Mouse (Mus musculus): ENCODE measurements around the gene Adamtsl1.

Adamtsl1 gene

DNA sequence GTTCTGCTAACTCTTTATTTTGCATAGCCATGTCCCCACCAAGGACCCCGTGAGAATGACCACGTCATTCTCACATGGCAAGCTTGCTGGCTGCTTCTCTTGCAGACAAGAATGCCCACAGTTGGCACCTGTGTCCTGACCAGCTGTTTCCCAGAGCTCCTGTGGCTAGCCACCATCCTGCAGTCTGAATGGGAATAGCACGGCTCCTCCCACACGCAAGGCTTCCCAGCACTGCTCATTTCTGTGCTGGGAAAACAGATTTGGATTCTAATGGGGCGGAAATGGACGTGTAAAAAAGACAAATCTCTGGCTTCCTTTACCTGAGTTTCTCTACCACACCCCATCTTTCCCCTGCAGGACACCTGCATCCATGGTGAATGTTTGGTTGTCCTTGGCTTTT lies 531.9 kb downstream of the Adamtsl1 start:
- DNase-seq (ENCODE audit: low spot score in 2 of 2) = no peak

GRCm38 (mm10) chr4:86046881-86047280 lies 532.9 kb downstream of the Adamtsl1 start:
- DNase-seq (ENCODE audit: low spot score in 2 of 2) = no peak

DNA sequence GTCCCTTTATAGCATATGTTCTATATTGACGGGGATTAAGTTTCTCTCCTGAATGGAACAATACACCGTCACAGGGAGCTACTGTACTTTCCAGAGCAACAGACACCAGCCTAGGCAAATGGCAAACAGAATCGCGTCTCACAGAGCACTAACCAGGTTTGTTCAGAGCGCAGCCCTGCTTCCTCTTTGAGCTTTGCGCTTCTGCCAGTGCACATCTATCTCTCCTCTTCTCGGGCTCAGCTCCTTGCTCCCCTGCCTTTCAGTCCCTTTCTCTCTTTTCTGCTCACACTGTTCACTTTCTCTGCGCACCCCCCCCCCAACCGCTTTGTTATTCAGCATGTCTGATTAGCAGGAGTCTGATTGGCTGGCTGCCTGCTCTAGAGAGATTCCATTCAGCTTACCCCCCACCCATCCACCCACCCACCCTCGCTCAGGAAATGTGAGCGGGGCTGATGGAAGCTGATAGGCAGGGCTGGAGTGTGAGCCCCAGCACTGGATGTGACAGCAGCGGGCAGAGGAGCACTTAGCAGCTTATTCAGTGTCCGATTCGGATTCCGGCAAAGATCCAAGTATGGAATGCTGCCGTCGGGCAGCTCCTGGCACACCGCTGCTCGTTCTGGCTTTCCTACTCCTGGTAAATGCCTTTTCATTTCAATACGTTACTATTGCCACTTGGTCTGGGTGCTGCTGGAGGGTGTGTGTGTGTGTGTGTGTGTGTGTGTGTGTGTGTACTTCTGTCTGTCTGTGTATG lies 539.7 kb downstream of the Adamtsl1 start:
- DNase-seq (ENCODE audit: low spot score in 2 of 2) = peak in 1 of 2 experiments; percentile 9

GRCm38 (mm10) chr4:86060614-86061013 lies 546.6 kb downstream of the Adamtsl1 start:
- no peak for DNase-seq (ENCODE audit: low spot score in 2 of 2)

GRCm38 (mm10) chr4:86068376-86068775 lies 554.4 kb downstream of the Adamtsl1 start:
- DNase-seq (ENCODE audit: low spot score in 2 of 2) = no peak

DNA sequence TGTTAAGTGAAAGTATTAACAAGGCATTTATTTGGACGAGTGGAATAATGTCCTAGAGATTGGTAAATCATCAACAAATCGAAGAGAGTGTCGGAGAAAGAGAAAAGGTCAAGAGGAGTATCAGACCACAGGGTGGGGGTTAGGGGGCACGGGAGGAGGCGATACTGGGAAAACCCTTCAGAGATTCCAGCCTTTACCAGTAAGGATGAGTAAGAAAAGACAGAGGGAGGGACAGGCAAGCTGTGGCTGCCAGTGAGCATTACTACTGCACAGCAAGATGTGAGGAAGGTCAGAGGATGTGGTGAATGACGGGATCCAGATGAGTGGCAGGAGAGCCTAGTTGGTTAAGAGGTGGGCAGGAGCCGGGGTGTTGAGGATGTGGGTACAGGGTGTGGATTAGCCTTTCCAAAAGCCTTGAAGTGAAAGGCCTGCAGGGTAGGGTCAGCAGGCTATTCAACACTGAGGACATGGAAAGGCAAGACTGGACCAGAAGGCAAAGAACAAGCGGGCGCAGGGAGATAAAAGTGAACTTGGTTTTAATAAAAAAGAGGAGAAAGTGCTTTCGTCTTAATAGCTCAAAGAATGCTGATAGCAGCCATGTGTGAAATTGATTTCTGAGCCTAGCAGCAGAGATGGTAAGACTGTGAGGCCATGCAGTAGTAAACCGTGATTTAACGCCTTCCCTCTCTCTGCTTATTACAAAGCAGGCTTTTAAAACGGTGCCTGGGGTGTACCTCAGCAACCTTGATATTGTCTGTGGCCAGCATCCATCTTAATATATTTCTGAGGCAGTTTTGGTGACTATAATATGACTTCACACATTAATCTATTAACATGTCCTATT lies 555.1 kb downstream of the Adamtsl1 start:
- no peak for DNase-seq (ENCODE audit: low spot score in 2 of 2)

DNA sequence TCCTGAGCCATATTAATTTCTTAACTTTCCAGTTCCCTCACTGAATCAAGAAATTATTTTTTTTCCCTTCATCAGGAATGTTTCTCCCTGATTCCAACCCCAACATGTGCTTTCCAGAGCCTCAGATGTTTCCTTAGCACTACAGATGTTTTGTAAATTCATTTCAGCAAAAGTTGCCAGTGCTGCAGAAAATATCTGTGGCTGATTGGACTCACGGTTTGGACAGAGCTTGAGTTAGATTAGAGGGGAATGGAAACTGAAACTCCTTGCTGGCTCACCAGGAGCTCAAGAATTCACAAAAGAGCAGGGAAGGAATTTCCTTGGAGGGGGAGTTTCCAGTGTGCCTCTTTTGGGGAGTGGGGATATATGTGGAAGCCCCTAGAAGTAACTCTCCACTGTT lies 560.9 kb downstream of the Adamtsl1 start:
- DNase-seq (ENCODE audit: low spot score in 2 of 2) = no peak

GRCm38 (mm10) chr4:86077355-86077754 lies 563.4 kb downstream of the Adamtsl1 start:
- DNase-seq (ENCODE audit: low spot score in 2 of 2) = no peak

DNA sequence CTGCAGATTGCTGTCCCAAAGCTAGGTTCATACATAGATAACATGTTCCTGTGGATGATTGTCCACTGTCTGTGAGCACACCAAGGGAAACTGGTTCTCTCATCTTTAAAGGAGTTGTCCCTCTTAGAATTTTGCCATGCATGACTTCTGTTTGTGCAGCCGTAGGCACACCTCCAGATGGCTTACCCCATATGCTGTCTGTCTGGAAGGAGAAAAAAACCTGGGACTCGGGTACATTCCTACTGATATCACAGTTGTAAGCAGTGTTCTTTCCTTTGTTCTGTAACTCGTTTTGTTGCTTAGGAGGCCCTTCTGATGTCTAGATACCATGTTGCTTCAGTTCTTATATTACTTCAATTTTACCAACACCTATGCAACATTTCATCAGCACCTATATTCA lies 563.9 kb downstream of the Adamtsl1 start:
- DNase-seq (ENCODE audit: low spot score in 2 of 2) = no peak

GRCm38 (mm10) chr4:86087508-86087907 lies 573.5 kb downstream of the Adamtsl1 start:
- no peak for DNase-seq (ENCODE audit: low spot score in 2 of 2)

DNA sequence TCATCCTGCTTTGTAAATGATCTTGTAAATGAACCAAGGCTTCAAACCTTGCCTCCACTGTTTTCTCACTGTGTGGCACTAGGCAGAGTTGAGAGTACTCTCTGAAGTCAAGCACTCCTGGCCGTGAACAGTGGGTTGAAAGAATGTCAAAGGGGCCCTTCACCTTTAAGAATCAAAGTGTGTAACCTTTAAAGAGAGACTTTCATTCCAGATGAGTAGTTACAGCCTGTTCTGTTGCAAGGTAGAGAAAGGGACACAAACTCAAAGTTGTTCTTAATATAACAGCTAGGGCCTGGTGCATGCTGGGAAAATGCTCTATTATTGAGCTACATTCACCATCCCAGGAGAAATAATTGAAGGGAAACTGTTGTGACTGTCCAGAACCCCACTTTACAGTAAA lies 589.2 kb downstream of the Adamtsl1 start:
- DNase-seq (ENCODE audit: low spot score in 2 of 2) = no peak

- no peak for DNase-seq (ENCODE audit: low spot score in 2 of 2)
Measured at GRCm38 (mm10) chr4:86108325-86108724, 594.4 kb downstream of the Adamtsl1 start.

GRCm38 (mm10) chr4:86119067-86119466 lies 605.1 kb downstream of the Adamtsl1 start:
- no peak for DNase-seq (ENCODE audit: low spot score in 2 of 2)

DNA sequence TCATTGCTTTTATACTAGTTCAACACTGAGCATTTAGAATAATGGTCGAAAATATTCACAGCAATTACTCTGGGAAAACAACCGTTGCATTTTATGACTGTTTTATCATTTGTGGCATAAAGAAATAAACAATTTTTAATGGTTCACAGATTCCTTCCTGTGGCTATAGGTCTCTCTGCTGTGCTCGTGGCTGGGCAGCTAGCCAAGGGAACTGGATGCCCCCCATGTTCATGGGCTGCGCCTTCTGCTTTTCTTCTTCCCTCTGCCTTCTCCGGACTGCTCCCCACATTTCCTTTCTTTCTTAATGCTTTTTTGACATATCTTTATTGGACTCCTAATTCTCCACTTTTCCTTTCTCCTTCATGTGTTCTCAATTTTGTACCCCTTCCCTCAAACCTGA lies 608.5 kb downstream of the Adamtsl1 start:
- no peak for DNase-seq (ENCODE audit: low spot score in 2 of 2)

DNA sequence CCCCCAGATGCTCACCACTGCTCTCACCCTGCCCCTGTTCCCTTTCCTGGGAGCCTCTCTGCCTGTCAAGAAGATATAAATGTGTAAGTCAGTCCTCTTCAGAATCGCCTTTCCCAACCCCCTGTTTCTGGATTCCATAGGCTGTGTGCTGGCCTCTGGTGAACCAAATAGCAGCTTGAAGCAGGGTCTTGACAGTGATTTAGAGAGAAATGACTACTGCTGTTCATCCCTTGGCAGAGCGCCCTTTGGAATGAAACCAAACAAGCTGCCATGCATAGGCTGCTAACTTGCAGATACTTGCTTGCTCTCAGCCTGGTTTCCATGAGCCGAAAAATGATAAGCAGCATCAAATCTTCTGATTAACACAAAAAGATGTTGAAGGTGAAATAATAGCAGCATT lies 610.4 kb downstream of the Adamtsl1 start:
- DNase-seq (ENCODE audit: low spot score in 2 of 2) = peak in 1 of 2 experiments; percentile 4

DNA sequence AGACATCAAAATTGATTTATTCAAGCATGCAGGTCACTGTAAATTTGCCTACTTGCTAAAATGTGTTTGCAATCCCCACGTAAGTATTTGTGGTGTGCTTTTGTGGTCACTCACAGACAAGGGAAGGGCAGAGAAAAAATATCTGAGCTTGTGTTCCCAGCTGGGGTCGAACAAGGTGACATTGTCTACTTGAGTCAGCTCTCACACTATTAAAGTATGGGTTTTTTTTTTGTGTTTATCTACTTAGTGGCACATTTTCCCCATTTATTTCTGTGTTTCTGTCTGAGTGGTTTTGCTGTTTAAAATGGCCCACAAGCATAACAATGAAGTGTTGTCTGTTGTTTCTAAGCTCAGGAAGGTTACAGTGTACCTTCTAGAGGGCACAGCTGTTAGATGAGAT lies 612.7 kb downstream of the Adamtsl1 start:
- no peak for DNase-seq (ENCODE audit: low spot score in 2 of 2)

DNA sequence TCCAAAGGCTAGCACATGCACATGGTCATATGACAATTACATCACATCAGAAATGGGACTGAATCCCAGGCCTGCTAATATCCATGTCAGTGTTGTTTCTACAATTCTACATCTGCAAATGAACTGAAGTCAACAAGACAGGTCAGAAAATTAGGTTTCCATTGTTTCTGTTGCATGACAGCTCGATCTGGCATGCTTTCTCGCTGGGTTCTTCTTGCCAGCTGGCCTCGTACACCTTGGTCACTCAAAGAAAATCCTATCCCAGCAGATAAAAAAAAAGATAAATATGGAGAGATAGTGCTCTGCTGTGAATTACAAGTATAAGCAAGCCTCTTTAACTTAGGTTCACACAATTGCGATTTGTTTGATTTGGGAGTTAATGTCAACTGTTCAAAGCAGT lies 644.6 kb downstream of the Adamtsl1 start:
- DNase-seq (ENCODE audit: low spot score in 2 of 2) = no peak

- DNase-seq (ENCODE audit: low spot score in 2 of 2) = no peak
Measured at GRCm38 (mm10) chr4:86159362-86159761, 645.4 kb downstream of the Adamtsl1 start.

DNA sequence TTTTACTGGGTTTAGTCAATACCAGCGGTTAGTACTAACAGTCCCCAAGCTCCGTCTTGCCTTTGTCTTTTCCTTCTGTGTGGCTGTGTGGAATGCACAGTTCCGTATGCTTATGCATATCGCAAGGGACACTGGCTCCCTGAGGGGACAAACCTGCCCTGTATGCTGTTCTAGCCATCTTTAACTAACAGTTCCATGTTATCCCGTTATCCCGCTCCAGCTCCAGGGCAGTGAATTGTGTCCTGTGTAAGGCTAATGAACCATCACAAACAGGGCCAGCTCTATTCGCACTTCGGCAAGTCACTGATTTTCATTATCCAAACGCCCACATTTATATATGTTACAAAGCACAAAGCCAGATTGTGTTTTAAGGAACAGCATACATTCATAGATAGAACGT lies 656.8 kb downstream of the Adamtsl1 start:
- no peak for DNase-seq (ENCODE audit: low spot score in 2 of 2)

- DNase-seq (ENCODE audit: low spot score in 2 of 2) = no peak
Measured at GRCm38 (mm10) chr4:86171461-86171860, 657.5 kb downstream of the Adamtsl1 start.

GRCm38 (mm10) chr4:86177471-86177870 lies 663.5 kb downstream of the Adamtsl1 start:
- DNase-seq (ENCODE audit: low spot score in 2 of 2) = no peak

DNA sequence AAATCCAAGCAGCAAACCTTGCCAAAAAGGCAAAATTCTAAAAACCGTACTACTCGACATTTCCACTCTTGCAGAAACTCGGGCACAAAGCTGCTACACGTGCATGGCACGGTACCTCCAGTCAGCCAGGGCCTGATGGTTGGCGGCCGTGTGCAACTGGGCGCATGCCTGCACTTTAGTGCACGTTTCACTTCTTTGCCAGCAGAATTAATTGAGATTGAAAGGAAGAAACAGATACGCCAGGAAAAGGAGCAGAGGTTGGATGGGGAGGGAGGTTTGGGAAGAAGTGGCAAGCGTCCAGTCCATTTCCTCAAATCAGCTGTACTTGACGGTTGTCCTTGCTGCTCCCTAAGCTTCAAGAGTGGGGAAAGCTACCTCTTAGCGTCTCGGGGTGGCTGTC lies 664.1 kb downstream of the Adamtsl1 start:
- no peak for DNase-seq (ENCODE audit: low spot score in 2 of 2)

GRCm38 (mm10) chr4:86183701-86184173 lies 669.8 kb downstream of the Adamtsl1 start:
- DNase-seq (ENCODE audit: low spot score in 2 of 2) = no peak
